Mouse (Mus musculus) Patski (cell line): ENCODE measurements around the gene Olfr1336. TPM values are rescaled to one million over a fixed set of nuclear protein-coding genes. Genes with fewer than 3 reads are reported as not detected.

Experiments used
- ATAC-seq: fragments of 100-300 bp; one replicate; pipeline ENCODE4 v1.8.0; 2021
- CTCF ChIA-PET: fragments of 350-600 bp; sonication (Branson Sonifier 250); formaldehyde crosslinking; loops from one replicate; lab custom pipeline; 2022; ENCODE audit warnings: inconsistent platforms; lab: Charles Lee
- POLR2A ChIA-PET: fragments of 350-600 bp; sonication (Branson Sonifier 250); formaldehyde crosslinking; loops from one replicate; lab custom pipeline; 2022; ENCODE audit warnings: antibody characterized with exemption, inconsistent platforms; lab: Charles Lee
- DNase-seq: peaks from one replicate; pipeline ENCODE4 v3.0.0-alpha.2; 2011; ENCODE audit warnings: low read depth, low spot score
- H3K27me3 ChIP-seq: fragments of 371-371 bp; one replicate; pipeline ENCODE4 v1.5.1; 2021
- CTCF ChIP-seq: fragments of 100-300 bp; IDR thresholded peaks from one replicate; pipeline ENCODE4 v1.5.1; 2021
- in situ Hi-C: fragments of 300-500 bp; cut with MboI; formaldehyde crosslinking; loops from 3 replicates; pipeline ENCODE4 v1.11.1; 2018; ENCODE audit warnings: low pct_unique_long_range_greater_than_20kb, mixed read lengths
- polyA plus RNA-seq: library from polyadenylated mRNA; unstranded; gene quantifications from one replicate; pipeline ENCODE4 v1.2.3, GENCODE M21; 2021

Olfr1336 gene
- polyA plus RNA-seq: 0.01 TPM

DNA sequence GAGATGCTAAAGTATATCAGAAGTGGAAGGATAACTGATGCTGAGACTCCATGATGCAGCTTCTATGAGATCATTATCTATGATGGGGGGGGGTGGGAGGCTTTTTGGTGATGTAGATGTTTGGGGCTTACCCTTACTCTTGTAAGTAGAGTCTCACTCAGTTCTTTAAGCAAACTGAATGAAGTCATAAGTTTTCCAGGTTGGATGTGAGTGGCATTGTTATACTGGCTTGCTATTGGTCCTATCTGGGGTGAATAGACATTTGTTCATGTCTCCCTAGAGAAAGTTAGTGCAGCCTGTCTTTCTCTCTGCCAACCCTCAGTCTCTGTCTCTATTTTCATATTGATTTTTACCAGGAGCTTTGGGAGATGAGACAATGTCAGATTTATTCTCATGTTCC lies at the start of gene Olfr1336:
TSS of gene Olfr1336 (plus strand) at position 301 of the 400 bp plus-strand sequence.
- CTCF ChIA-PET: no interaction called here
- no peak for ATAC-seq

GRCm38 (mm10) chr7:6410043-6410442 lies 45.9 kb upstream of the Olfr1336 start, which contains the start of gene Gm20715:
TSS of gene Gm20715 (plus strand) at chr7:6410277.
- no peak for TF ChIP-seq CTCF
- peak; percentile 96 for ATAC-seq
- ChIA-PET CTCF (no interaction called here), POLR2A (interaction anchor here (0.6 kb wide), 1 partner anchor 49 kb away, joined by 3 read pairs; no protein-coding TSS in a partner anchor)
- in situ Hi-C loops: no loop called here
- peak; percentile 85 for DNase-seq
- no peaks in the 10 kb centered on the region for H3K27me3 ChIP-seq

More for the DNA sequence above, at the start of gene Olfr1336:
- no peak for TF ChIP-seq CTCF
- in situ Hi-C loops: no loop called here
- POLR2A ChIA-PET: no interaction called here
- peaks cover 4% of the 10 kb centered on the region for H3K27me3 ChIP-seq
- DNase-seq: no peak

GRCm38 (mm10) chr7:6414626-6415441 lies 41.1 kb upstream of the Olfr1336 start:
- ChIA-PET CTCF (no interaction called here), POLR2A (no interaction called here)
- ATAC-seq (no peak), DNase-seq (no peak)
- H3K27me3 ChIP-seq: peaks cover 13% of the 10 kb centered on the region
- TF ChIP-seq CTCF: no peak
- in situ Hi-C loops: no loop called here

DNA sequence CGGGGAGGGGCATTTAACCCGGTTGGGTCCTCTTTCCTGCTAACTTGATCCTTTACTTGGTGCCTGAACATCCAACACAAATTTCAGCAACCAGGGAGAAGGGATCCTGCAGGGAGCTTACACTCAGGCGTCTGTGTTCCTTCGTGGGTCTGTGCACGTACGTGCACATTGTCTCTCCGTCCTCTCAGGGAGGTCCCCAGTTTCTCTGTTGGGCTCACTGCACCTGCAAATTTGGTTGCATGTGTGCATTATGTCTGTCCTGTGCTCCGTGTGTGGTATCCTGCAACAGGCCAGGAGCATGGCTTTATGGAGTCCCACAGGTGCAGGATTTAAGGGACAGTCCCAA lies 40.6 kb upstream of the Olfr1336 start:
- ChIA-PET POLR2A (no interaction called here), CTCF (no interaction called here)
- in situ Hi-C loops: no loop called here
- H3K27me3 ChIP-seq: peaks cover 13% of the 10 kb centered on the region
- DNase-seq: no peak
- no peak for TF ChIP-seq CTCF
- ATAC-seq: no peak

GRCm38 (mm10) chr7:6419894-6420293 lies 36.1 kb upstream of the Olfr1336 start:
- DNase-seq (no peak), ATAC-seq (no peak)
- H3K27me3 ChIP-seq: peaks cover 13% of the 10 kb centered on the region
- in situ Hi-C loops: no loop called here
- ChIA-PET CTCF (no interaction called here), POLR2A (no interaction called here)
- TF ChIP-seq CTCF: no peak

DNA sequence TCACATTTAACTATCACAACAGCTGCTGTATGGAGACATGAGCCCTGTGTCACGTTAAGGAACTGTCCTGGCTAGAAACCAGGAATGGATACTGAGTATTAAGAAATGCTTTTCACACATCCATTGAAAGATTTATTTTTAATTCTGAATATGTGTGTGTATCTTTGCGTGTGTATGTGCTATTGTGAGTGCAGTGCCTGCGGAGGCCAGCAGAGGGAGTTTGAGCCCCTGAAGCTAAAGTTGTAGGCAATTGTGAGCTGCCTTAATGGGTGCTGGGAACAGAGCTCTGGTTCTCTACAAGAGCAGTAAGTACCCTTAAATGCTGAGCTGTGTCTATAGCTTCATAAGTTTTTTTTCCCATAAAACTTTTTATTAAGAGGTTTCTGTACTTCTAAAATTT lies 26.6 kb upstream of the Olfr1336 start:
- ATAC-seq (no peak), DNase-seq (no peak)
- in situ Hi-C loops: no loop called here
- H3K27me3 ChIP-seq: peaks cover 17% of the 10 kb centered on the region
- peak; percentile 49 for TF ChIP-seq CTCF
- ChIA-PET CTCF (no interaction called here), POLR2A (no interaction called here)

DNA sequence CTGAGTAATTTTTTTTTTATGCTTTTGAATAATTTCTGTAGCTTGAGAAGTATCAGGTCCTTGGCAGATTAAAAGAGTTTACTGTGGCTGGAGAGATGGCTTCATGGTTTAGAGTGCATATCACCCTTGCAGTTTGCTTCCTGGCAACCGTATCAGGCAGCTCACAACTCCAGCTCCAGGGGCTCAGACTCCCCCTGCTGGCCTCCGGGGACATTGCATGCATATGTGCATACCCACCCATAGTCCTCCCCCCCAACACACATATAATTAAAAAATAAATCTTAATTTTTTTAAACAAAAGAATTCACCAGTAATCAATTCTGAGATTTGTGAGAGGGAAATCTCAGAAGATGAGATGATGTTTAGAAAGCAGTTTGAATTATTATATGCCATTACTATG lies 25.6 kb upstream of the Olfr1336 start:
- H3K27me3 ChIP-seq: peaks cover 17% of the 10 kb centered on the region
- peak; percentile 61 for TF ChIP-seq CTCF
- ATAC-seq: no peak
- DNase-seq: no peak
- ChIA-PET CTCF (no interaction called here), POLR2A (no interaction called here)
- in situ Hi-C loops: loop anchor here (5.0 to 10.0 kb wide), 2 partner anchors 73 to 254 kb away; no protein-coding TSS in a partner anchor

- POLR2A ChIA-PET: no interaction called here
Observed at GRCm38 (mm10) chr7:6438388-6438787, 17.6 kb upstream of the Olfr1336 start, which contains the start of gene Olfr1344. TSS of gene Olfr1344 (plus strand) at chr7:6438688.

GRCm38 (mm10) chr7:6441173-6441572 lies 14.8 kb upstream of the Olfr1336 start:
- TF ChIP-seq CTCF: no peak
- in situ Hi-C loops: no loop called here
- ChIA-PET CTCF (no interaction called here), POLR2A (no interaction called here)
- DNase-seq (no peak), ATAC-seq (peak; percentile 100)
- H3K27me3 ChIP-seq: no peaks in the 10 kb centered on the region

More at GRCm38 (mm10) chr7:6438388-6438787, 17.6 kb upstream of the Olfr1336 start, which contains the start of gene Olfr1344:
- no peak for TF ChIP-seq CTCF
- no peaks in the 10 kb centered on the region for H3K27me3 ChIP-seq
- CTCF ChIA-PET: no interaction called here
- ATAC-seq (no peak), DNase-seq (no peak)
- in situ Hi-C loops: loop anchor here (5.0 to 10.0 kb wide), 4 partner anchors 89 to 484 kb away; no protein-coding TSS in a partner anchor

DNA sequence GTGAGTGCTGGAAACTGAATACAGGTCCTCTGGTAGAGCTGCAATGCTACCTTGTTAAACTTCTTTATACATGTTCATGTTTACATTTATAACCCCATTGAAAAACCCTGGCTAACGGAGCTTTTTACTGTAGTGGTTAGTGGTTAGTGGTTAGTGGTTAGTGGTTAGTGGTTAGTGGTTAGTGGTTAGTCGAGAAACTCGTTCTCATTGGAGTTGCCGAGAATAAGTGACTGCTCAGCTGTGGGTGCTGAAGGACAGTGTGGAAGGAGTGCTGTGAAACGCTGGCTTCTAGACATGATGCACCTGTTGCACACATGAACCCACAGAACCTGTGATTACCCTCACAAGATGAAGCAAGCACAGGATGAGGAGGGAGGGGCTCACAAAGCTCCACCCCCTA lies 8.2 kb upstream of the Olfr1336 start:
- POLR2A ChIA-PET: no interaction called here
- DNase-seq: no peak
- no peaks in the 10 kb centered on the region for H3K27me3 ChIP-seq
- in situ Hi-C loops: no loop called here
- no peak for ATAC-seq
- CTCF ChIA-PET: interaction anchor here (1.0 to 2.0 kb wide), 2 partner anchors 13 to 52 kb away, joined by 3 to 5 read pairs; partner anchors contain the start of gene Olfr1347
- no peak for TF ChIP-seq CTCF

GRCm38 (mm10) chr7:6456399-6456798 lies 431 bp downstream of the Olfr1336 start:
- in situ Hi-C loops: no loop called here
- ATAC-seq: no peak
- ChIA-PET CTCF (no interaction called here), POLR2A (no interaction called here)
- no peak for TF ChIP-seq CTCF
- peaks cover 4% of the 10 kb centered on the region for H3K27me3 ChIP-seq
- DNase-seq: no peak
